Mouse (Mus musculus): ENCODE results near the gene Sema6d.

DNA sequence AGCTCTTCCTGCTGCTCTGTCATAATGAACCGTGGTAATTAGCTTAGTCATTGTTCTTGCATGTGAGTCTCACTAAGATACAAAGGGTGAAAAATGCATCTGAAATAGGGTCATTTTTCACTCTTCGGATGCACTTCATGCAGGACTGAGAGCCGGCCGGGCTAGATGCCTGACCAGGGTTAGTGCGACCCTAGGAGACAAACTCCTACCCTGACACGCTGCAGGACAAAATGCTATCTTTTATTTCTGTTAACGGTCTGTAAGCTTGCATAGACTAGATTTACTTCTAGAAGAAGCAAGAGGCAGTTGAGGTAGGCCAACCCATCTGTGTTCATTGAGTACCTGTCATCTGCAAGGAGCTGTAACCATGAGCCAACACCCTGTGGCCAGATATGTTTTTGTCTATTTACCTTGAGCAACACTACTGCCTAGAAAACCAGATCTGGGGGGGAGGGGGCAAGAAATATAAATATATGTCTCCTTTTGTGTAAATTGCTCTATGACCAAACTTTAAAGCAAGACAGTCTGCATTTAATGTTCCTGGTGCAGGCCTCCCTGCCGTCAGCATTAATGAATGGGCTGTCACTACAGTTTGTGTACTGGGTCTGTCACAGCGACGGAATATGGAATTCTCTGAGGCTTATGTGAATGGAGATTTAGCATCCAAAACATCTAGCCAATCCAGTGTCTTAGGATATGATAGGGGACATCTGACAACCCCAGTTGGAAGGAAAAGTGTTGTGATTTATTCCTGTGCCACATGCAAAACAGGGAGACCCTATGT, 523.1 kb downstream of the Sema6d start:
- TF ChIP-seq POLR2A (IDR thresholded peaks at IDR 0.05; ENCODE audit: borderline replicate concordance, control insufficient read depth, low read depth, low read length) (no peak), CTCF (IDR thresholded peaks at IDR 0.05; ENCODE audit: control insufficient read depth, insufficient read depth, low read length) (no peak)
